Mouse (Mus musculus) hematopoietic stem cell, adult 5-6 weeks (primary cell): ENCODE measurements at regions not wholly inside any gene's neighbourhood (a gene's known extent, or its start where the extent isn't known, plus 50 kb on each side); places are given as distances from the start of the nearest gene placed in this dataset.
A peak's percentile ranks its signal among the peaks of the same experiment; 100 is the strongest.

Experiments used
- ATAC-seq, 2 experiments: fragments of 125-278 bp in 1 of 2; replicated peaks in 1 of 2; 2 replicates each; pipeline ENCODE4 v1.8.0; 2016 to 2017; ENCODE audit warnings: inconsistent platforms in 2 of 2, mild to moderate bottlenecking in 2 of 2, moderate number of reproducible peaks in 2 of 2, low read depth in 1 of 2, moderate TSS enrichment in 1 of 2; ENCODE audit not compliant: low FRiP score in 2 of 2, poor library complexity in 2 of 2, severe bottlenecking in 2 of 2, insufficient read depth in 1 of 2, low TSS enrichment in 1 of 2

DNA sequence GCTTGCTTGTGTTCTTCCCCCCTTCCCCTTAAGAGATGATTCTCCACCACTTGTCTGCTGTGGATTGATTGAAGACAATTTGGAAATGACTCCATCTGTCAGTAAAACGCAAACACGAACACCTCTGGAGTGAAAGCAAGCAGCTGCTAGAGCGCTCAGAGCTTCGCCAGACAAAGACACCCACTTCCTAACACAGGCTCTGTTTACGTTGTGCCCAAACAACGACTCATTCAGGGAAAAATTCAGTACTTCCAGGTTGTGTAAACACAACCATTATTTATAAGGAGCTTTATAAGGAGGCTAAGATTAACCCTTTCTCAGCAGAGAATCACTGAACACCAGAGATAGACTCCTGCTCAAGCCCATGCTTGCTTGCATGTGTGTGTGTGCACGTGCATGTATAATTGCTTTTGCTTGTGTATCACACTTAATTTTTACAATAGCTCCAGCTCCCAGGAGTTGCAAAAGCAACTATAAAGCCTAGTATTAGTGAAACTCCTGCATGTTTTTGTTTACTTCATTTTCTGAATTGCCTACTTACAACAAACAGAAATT is 209.5 kb downstream of the Btg1 start:
- ATAC-seq: no peak

DNA sequence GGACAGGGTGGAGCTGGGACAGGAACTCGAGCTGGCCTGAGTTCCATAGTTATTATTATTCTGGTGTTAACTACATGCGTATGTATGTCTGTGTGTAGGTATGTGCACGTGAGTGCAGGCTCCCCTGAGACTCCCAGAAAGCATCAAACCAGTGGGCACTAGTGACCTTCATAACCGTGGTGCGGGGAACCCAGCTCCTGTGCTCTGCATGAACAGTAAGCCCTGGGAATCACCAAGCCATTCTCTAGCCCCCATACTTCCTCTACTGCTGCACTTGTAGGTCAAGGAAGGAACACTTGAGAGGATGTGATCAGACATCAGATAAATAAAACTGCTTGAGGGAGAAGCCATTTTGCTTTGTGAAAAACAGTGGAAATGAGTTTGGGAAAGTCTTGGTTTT is 211.2 kb downstream of the Btg1 start:
- ATAC-seq: no peak

DNA sequence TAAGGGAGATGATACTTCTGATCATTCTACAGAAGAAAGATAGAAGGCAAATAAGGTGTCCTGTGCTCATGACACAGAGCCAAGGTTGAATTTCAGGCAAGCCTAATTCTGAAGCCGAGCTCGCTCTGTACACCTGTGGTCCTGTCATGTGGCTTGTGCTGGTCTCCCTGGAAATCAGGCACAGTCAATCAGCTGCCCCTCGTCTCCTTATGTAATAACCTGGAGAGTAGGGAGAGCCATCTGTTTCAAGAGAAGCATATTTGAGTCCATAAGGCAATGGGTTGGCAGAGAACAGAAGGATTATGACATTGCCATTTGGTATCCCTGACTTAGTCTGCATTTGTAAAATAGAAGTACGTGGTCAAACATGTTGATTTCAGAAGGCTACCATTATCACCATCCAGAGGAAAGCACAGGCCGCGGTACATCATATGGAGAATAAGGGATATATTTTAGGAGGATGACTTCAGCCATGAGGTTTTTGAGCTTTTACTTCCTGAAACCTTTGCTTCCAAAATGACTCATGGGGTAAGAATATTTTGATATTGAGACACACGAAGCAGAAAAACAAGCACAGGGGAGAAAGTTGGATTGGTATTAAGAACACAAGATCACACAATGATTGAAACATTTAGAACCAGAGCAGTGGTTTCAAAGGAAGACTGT is 211.9 kb downstream of the Btg1 start:
- no peak for ATAC-seq

DNA sequence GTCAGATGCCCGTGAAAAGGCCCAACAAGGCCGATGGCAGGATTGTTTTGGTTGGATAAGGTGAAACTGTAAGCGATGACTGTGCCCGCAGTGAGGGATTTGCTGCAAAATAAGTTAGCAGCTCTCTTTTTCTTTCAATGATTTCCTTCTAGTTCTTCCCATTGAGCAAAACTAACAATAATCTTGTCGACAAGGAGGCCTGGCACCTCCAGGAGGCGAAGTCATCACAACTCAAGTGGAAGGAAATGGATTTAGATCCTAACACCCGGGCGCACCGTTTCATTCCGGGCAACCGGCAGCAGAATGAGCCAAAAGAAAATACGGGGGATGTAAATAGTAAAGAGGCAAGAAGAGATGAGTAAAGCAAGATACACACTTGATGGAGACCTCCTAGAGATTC is 214.3 kb downstream of the Btg1 start:
- no peak for ATAC-seq

GRCm38 (mm10) chr10:96837230-96837629 is 220.4 kb downstream of the Btg1 start:
- ATAC-seq: peak; percentile 45 to 59; a peak in 2 of 4 replicates

GRCm38 (mm10) chr10:96841128-96841527 is 224.3 kb downstream of the Btg1 start:
- no peak for ATAC-seq

- no peak for ATAC-seq
Measured at GRCm38 (mm10) chr10:96841956-96842355, 225.2 kb downstream of the Btg1 start.

- ATAC-seq: no peak
Measured at GRCm38 (mm10) chr10:96845906-96846305, 229.1 kb downstream of the Btg1 start.

DNA sequence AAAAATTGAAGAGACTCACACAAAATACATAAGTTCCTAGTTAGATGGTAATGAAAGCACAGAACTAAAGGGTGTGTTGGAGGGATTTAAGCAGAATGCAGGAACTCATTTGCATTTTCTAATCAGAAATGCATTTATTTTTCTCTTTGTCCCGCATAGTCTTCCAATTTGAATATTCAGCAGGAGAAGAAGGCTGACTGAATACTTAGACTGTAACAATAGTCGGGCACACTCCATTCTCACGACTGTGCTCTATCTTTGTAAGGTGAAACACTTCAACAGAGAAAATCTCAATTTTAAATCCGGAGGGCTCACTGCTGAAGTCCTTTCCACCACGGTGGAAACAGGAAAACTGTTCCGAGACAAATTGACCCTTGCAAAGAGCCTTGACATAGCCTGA is 230.2 kb downstream of the Btg1 start:
- ATAC-seq: no peak

DNA sequence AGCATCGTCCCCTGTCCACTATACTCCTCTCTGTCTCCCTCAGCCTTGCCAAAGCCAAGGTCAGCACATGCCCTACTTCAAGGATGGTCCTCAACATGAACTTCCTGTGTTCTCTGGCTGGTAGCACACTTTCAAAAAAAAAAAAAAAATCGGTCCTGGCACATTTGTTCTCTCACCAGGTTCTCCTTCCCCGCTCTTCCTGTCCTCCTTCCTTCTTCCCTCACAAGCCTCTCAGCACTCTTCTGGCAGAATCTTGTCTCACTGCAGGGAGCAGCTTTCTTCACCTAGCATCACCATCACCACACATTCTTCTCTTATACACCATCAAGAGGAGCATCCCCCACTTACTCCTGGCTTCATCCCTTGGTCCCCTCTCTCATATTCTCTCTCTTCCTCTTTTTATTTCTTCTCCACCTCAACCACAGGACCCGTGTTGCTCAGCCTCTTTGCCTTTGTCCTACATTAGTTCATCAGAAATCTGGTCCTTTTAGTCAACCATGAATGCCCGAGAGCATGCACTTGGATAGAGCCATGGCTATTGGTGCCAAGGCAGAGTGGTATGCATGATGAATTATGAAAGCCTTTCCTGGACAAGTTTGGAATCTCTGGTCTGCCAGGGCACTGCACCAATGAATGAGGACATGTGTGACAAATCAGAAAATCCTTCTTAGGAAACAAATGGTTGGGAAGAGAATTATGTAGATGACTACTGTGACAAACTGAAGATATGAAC is 230.8 kb downstream of the Btg1 start:
- ATAC-seq: no peak

- no peak for ATAC-seq
Measured at GRCm38 (mm10) chr10:96848496-96848895, 231.7 kb downstream of the Btg1 start.

GRCm38 (mm10) chr10:96860366-96860765 is 243.6 kb downstream of the Btg1 start:
- ATAC-seq: no peak

GRCm38 (mm10) chr10:96863230-96863629 is 246.4 kb downstream of the Btg1 start:
- no peak for ATAC-seq

DNA sequence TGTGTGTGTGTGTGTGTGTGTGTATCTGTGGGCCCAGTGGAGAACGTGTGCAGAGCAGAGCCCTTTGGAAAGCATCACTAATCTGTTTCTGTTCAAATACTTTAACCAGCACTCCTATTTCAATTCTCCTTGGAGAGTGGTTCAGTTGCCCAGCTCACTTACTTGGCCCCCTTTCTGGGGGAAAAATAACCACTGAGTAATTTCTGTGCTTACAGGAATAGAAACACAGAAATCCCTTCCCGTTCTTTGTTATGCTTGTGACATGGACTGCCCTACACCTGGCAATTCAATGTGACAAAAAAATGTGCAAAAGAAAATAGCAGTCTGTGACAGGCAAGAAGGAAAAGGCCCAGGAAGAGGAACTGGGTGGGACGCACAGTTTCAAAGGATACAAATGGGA is 249.7 kb downstream of the Btg1 start:
- no peak for ATAC-seq

- ATAC-seq: peak; percentile 42 to 51; a peak in 1 of 4 replicates
Measured at GRCm38 (mm10) chr10:96871559-96872160, 254.9 kb downstream of the Btg1 start.

DNA sequence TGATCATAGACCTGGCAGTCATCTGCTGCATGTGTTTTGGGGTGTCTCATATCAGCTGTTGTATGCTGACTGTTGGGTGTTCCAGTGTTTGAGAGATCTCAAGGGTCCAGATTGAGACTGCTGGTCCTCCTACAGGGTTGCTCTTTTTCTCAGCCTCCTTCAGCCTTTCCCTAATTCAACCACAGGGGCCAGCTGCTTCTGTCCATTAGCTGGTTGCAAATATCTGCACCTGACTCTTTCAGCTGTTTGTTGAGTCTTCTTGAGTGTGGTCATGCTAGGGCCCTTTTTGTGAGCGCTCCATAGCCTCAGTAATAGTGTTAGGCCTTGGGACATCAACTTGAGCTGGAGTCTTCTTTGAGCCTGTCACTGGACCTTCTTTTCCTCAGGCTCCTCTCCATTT is 257.8 kb downstream of the Btg1 start:
- ATAC-seq: no peak

- ATAC-seq: no peak; a peak in 1 of 4 replicates
Measured at GRCm38 (mm10) chr10:96875676-96876075, 258.9 kb downstream of the Btg1 start.

- ATAC-seq: no peak
Measured at GRCm38 (mm10) chr10:96879425-96879824, 262.6 kb downstream of the Btg1 start.
